Mouse (Mus musculus): Measurements from ENCODE around the gene Cul9.
"Not testable (repeated sequence)": the region's sequence is repeated elsewhere in the genome, so short reads cannot be mapped to it uniquely, and the experiment has no call there.

The Cul9 gene

GRCm38 (mm10) chr17:46545813-46546564 is at the start of gene Cul9:
Cul9 (minus strand) TSS chr17:46546388.
- DNase-seq (ENCODE audit: low spot score in 2 of 2) = peak; percentile 91 to 92

DNA sequence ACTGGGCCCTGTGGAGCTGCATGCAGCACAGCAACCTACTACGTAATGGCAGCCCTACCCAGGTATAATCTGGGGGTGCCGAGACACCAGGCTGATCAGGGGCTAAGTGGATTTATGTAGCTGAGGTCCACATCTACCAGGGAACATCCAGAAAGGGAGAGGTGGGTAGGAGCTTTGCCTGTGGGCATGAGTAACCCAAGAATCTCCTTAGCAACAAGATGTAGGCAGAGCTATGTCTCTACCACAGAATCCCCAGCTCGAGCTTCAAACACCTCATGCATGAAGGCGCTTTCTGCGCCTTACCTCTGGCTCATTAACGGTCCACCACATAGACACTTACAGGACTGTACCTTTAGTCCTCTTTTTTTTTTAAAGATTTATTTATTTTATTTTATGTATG is 49.1 kb upstream of the Cul9 start:
- DNase-seq (ENCODE audit: low spot score in 2 of 2) = no peak

GRCm38 (mm10) chr17:46594606-46595005 is 48.4 kb upstream of the Cul9 start:
- DNase-seq (ENCODE audit: low spot score in 2 of 2) = no peak

- DNase-seq (ENCODE audit: low spot score in 2 of 2) = no peak
These were observed 46.9 kb upstream of the Cul9 start for GRCm38 (mm10) chr17:46593124-46593523.

DNA sequence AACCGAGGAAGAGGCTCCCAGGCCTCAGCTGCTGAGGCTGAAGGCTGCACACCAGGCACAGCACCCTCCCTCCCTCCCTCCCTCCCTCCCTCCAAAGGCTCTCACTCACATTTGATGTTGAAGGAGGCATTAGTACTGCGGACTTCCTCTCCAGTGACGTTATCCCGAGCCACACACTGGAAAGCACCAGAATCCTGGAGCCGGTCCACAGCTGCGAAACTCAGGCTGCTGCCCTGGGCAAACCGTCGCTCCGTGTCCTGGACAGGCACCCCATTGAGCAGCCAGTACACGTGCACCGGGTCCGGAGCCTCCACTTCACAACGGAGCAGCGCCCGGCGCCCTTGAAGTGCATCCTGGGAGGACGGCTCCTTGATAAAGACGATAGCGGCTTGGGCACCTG is 45.2 kb upstream of the Cul9 start:
- DNase-seq (ENCODE audit: low spot score in 2 of 2) = no peak

GRCm38 (mm10) chr17:46590439-46590838 is 44.3 kb upstream of the Cul9 start:
- DNase-seq (ENCODE audit: low spot score in 2 of 2) = no peak

GRCm38 (mm10) chr17:46589635-46590314 is 43.6 kb upstream of the Cul9 start:
- no peak for DNase-seq (ENCODE audit: low spot score in 2 of 2)

DNA sequence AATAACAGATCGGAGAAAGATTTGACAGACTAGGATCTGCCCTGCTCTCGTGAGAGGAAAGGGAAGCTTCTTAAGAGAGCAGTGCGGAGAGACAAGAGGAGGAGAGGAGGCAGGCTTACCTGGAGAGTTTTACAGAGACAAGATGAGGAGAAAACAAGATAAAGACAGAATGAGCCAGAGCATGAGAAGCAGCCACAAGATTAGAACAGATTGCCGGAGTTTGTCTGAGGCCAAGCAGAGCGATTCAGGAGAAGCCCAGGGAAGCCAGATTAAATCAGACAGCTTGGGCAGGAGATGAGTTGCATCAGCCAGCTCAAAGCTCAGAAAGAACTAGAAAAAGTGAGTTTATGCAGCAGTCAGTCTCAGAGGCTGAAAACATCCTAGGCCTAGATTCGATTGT is 42.7 kb upstream of the Cul9 start:
- no peak for DNase-seq (ENCODE audit: low spot score in 2 of 2)

- no peak for DNase-seq (ENCODE audit: low spot score in 2 of 2)
These were observed 42.0 kb upstream of the Cul9 start for GRCm38 (mm10) chr17:46588173-46588572.

DNA sequence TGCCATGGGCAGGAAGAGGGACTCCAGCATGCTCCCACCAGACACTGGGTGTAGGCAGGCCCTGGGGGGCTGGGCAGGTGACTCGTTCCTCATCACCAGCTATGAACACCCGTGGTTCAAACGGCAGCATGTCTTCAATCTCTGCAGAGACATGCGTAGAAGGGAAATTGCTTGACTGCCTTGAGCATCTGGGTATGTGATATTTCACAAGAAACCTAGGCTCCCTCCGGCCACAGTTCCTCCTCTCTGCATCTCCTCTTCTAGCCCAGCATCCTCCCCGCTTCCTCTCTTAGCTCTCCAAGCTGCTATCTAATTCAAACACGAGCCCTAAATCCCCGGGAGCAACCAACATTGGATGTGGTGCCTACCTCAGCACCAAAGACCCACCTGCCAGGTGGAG is 40.1 kb upstream of the Cul9 start:
- DNase-seq (ENCODE audit: low spot score in 2 of 2) = no peak

DNA sequence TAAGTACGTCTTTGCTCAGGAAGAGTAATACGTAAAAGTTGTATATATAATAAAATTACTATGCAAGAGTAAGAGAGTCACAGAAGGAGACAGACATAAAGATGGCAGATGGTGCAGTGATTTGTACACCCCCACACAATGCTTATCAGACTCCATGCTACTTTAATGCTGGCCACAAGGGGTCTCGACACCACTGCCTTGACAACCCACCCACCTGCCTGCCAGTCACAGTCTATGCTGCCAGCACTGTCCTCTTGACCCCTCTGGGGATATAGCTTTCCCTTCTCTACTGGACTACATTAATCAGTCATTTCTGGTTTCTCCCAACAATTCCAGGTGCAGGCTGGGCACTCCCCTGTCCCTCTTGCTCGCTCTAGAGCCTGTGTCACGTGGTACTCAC is 32.5 kb upstream of the Cul9 start:
- no peak for DNase-seq (ENCODE audit: low spot score in 2 of 2)

DNA sequence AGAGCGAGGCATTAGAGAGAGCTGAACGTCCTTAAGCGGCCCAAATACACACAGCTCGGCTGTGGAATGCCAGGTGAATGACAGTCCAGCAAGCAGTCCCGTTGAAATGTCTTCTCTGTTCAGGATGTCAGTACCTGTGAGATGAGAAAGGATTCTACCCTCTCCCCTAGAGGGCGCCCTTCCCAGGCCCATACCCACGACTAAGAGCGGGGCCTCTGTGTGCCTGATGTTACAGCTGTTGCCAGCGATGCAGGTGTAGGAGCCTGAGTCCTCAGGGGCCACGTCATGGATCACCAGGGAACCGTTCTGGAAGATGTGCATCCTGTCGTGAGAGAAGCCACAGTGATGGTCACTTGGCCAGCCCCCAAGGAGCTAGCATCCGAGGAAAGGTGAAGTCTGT is 29.9 kb upstream of the Cul9 start:
- no peak for DNase-seq (ENCODE audit: low spot score in 2 of 2)

- no peak for DNase-seq (ENCODE audit: low spot score in 2 of 2)
These were observed 28.3 kb upstream of the Cul9 start for GRCm38 (mm10) chr17:46574535-46574934.

GRCm38 (mm10) chr17:46571005-46571404 is 24.8 kb upstream of the Cul9 start:
- DNase-seq (ENCODE audit: low spot score in 2 of 2) = no peak

- DNase-seq (ENCODE audit: low spot score in 2 of 2) = no peak
These were observed 13.0 kb upstream of the Cul9 start for GRCm38 (mm10) chr17:46559146-46559545.

- DNase-seq (ENCODE audit: low spot score in 2 of 2) = no peak
These were observed 12.0 kb upstream of the Cul9 start for GRCm38 (mm10) chr17:46558151-46558550.

- DNase-seq (ENCODE audit: low spot score in 2 of 2) = not testable (repeated sequence)
These were observed 11.1 kb upstream of the Cul9 start for GRCm38 (mm10) chr17:46557321-46557720.

DNA sequence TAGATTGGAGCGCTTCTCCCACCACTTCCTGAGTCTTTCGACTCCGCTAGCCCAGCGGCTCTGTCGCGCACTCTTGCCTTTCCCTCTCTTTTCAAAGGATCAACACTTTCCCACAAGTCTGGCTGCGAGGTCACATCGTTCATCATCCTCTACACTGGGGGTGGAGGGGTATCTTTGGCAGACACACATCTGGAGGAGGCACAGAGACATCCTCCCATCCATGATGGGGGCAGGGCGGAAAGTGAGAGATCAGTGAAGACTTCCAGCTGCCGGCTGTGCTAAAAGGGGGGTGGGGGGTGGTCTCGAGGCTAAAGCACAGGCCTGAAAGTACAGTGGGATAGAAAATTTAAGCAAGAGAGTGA is 10.4 kb upstream of the Cul9 start:
- no peak for DNase-seq (ENCODE audit: low spot score in 2 of 2)

- peak; percentile 97 to 99 for DNase-seq (ENCODE audit: low spot score in 2 of 2)
These were observed 9.7 kb upstream of the Cul9 start, which contains the start of gene Srf for GRCm38 (mm10) chr17:46555673-46556583. Srf (minus strand) TSS chr17:46556175.

- DNase-seq (ENCODE audit: low spot score in 2 of 2) = peak in 1 of 2 experiments; percentile 24
These were observed 8.9 kb upstream of the Cul9 start for GRCm38 (mm10) chr17:46554977-46555672.

- peak; percentile 59 to 63 for DNase-seq (ENCODE audit: low spot score in 2 of 2)
These were observed 8.4 kb upstream of the Cul9 start for GRCm38 (mm10) chr17:46554646-46554976.

DNA sequence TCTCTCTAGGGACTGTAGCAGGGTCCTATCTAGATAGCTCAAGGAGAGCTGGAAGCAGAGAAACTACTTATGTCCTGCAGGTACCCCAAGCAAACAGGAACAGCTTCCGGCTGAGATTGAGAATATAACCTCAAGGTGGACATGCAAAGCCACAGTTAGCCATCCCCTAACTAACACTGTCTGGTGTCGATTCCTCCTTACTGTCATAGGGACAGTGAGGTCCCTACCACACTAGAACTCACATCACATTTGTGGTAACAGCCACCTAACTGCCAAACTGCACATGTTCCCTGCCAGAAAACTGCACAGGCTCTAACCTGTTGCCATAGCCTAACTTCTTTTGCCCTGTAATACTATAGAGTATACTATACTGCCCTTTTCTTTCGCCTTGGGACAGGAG is 7.7 kb upstream of the Cul9 start:
- DNase-seq (ENCODE audit: low spot score in 2 of 2) = no peak

Data from frontal cortex, postnatal 36 days (tissue).